Mouse (Mus musculus) lung, embryonic 14.5 days (tissue): ENCODE results near the gene Rab38. TPM values are rescaled to one million over a fixed set of nuclear protein-coding genes. Genes with fewer than 3 reads are reported as not detected.

Source experiments
- ATAC-seq: fragments of 200-750 bp; cut with Nextera tagmentation; 2 replicates; pipeline ENCODE4 v1.8.0; 2017; ENCODE audit warnings: mild to moderate bottlenecking, moderate TSS enrichment, moderate library complexity; ENCODE audit not compliant: insufficient read depth
- DNase-seq: peaks from one replicate; pipeline ENCODE4 v3.0.0-alpha.2; 2015
- H3K27ac ChIP-seq: fragments of 300-500 bp; sonication (generic); 2 replicates; pipeline ENCODE4 v1.5.1; 2014; ENCODE audit warnings: low read depth, mild to moderate bottlenecking, moderate library complexity
- H3K27me3 ChIP-seq: fragments of 300-500 bp; sonication (generic); 2 replicates; pipeline ENCODE4 v1.6.1; 2014; ENCODE audit warnings: low read length, control low read depth; ENCODE audit not compliant: insufficient read depth
- H3K36me3 ChIP-seq: fragments of 300-500 bp; sonication (generic); 2 replicates; pipeline ENCODE4 v1.6.1; 2014; ENCODE audit warnings: control low read depth; ENCODE audit not compliant: insufficient read depth
- H3K4me1 ChIP-seq: fragments of 300-500 bp; sonication (generic); 2 replicates; pipeline ENCODE4 v1.6.1; 2014; ENCODE audit warnings: antibody characterized with exemption, control low read depth; ENCODE audit not compliant: insufficient read depth
- H3K4me2 ChIP-seq: fragments of 300-500 bp; sonication (generic); 2 replicates; pipeline ENCODE4 v1.6.1; 2014; ENCODE audit warnings: mild to moderate bottlenecking
- H3K4me3 ChIP-seq: fragments of 300-500 bp; sonication (generic); 2 replicates; pipeline ENCODE4 v1.5.1; 2014; ENCODE audit warnings: low read depth, low read length
- H3K9ac ChIP-seq: fragments of 300-500 bp; sonication (generic); 2 replicates; pipeline ENCODE4 v1.6.1; 2014
- H3K9me3 ChIP-seq: fragments of 300-500 bp; sonication (generic); 2 replicates; pipeline ENCODE4 v1.6.1; 2016; ENCODE audit warnings: low read depth, low read length, control low read depth
- CTCF ChIP-seq: IDR thresholded peaks from 2 replicates; pipeline ENCODE4 v1.5.1; 2016; ENCODE audit warnings: antibody characterized with exemption, low read depth
- WGBS: fragments of 180-500 bp; shearing (Covaris S2); extraction: QIAGEN DNeasy Blood & Tissue Kit; methylation state at CpG from one replicate; pipeline ENCODE4 v1.1.7; 2014; 5-methylcytosine and 5-hydroxymethylcytosine counted together
- polyA plus RNA-seq: library from polyadenylated mRNA; unstranded; fragments of >200 nt; fragmentation: Nextera tagmentation; extraction: Ambion mirVana; gene quantifications from 2 replicates; pipeline ENCODE4 v1.2.1, GENCODE M21; 2014

Rab38 gene
- polyA plus RNA-seq, result 18.9 and 19.0 TPM in 2 replicates

DNA sequence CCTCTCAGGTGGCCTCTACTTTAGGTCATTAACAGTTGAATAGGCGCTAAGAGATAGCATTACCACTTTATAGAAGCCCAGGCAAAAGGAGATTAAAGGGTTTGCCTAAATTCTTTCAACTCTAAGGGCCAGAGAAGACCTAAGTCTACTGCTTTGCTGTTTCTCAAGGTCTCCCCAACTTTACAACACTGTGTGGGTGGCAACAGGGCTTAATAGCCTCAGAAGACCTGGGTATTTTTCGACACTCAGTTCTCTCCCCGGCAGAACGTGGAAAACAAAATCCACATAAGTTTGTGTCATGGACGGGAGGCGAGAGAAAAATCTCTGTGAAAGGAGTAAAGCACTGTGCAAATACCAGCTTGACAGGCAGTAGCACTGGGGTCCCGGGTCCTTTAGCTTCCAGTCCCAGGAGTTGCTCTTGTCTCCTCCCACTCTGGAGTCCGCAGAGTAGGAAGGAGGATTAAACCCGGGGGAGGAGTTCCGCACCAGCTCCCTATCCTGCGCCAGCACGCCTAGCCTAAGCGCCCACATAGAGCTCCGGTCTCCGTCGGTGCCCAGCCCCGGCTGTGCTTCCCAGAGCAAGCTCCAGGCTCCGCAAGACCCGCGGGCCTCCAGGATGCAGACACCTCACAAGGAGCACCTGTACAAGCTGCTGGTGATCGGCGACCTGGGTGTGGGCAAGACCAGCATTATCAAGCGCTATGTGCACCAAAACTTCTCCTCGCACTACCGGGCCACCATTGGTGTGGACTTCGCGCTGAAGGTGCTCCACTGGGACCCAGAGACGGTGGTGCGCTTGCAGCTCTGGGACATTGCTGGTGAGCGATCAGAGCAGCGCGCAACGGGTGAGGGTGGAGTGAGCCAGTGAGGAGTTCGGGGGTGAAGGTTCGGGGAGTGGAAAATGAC, at the start of gene Rab38:
Rab38 (plus strand) TSS at position 488 of the 906 bp plus-strand sequence.
- TF ChIP-seq CTCF, result no peak
- H3K9me3 ChIP-seq, result no peaks in the 10 kb centered on the region
- H3K27me3 ChIP-seq, result no peaks in the 10 kb centered on the region
- H3K4me1 ChIP-seq, result no peaks in the 10 kb centered on the region
- H3K27ac ChIP-seq, result peak within 1 kb of the TSS; percentile 71; the same call in 1 of the 2 replicates
- peak; percentile 84 for DNase-seq
- H3K4me2 ChIP-seq, result peak within 1 kb of the TSS; percentile 83
- peak within 1 kb of the TSS; percentile 56 for H3K4me3 ChIP-seq
- H3K36me3 ChIP-seq, result no peaks in the 10 kb centered on the region
- ATAC-seq, result peak; percentile 100
- H3K9ac ChIP-seq, result peak within 1 kb of the TSS; percentile 61
- 1% methylated on average over 35 of the region's 35 CpGs for WGBS

DNA sequence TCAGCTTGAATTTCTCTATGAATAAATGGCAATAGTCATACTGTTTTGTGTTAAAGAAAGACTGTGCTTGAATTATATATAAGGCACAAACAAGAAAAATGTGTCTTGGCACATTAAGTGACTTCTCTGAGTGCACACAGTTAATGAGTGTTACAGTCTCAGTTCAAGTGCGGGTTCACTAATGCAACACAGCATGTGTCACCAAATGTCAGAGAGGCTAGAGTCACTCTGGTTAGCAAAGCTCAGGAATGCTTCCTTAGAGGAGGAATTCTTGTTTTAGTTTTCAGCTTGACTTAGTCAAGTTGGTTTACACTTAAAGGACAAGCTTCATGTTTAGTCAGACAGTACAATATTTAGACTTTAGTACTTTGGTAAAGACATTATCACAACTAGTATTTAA, 35.5 kb upstream of the Rab38 start:
- H3K9ac ChIP-seq, result no peak overlapping the region
- H3K27me3 ChIP-seq, result no peaks in the 10 kb centered on the region
- no peaks in the 10 kb centered on the region for H3K36me3 ChIP-seq
- ATAC-seq (no peak), DNase-seq (no peak)
- H3K27ac ChIP-seq, result no peak overlapping the region
- no peak overlapping the region for H3K4me2 ChIP-seq
- 60% methylated on average over 1 of the region's 1 CpGs for WGBS
- no peak for TF ChIP-seq CTCF
- no peaks in the 10 kb centered on the region for H3K4me1 ChIP-seq
- no peaks in the 10 kb centered on the region for H3K9me3 ChIP-seq
- no peak overlapping the region for H3K4me3 ChIP-seq

DNA sequence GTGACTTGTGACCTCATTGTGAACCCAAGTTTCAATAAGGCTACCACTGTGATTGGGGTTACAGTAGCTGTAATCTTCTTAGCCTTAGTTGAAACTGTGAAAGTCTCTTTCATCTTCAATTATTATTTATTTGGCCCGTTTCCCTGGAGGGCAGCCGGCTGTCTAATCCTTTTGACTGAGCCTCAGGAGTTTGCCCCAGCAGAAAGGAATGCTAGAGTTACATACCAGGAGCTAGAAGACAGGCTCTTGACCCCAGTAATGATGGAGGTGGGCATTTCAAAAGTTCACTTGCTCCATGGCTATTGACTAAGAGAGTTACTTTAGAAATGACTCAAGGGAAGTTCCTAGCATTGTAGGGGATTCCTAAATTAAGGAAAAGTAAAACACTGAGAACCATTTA, 34.3 kb upstream of the Rab38 start:
- no peak overlapping the region for H3K4me2 ChIP-seq
- no peak overlapping the region for H3K9ac ChIP-seq
- ATAC-seq (no peak), DNase-seq (peak; percentile 23)
- no peaks in the 10 kb centered on the region for H3K36me3 ChIP-seq
- TF ChIP-seq CTCF, result no peak
- no peaks in the 10 kb centered on the region for H3K4me1 ChIP-seq
- H3K9me3 ChIP-seq, result no peaks in the 10 kb centered on the region
- no peak overlapping the region for H3K4me3 ChIP-seq
- 0 out of 2 replicates have a peak overlapping the region, but pooled peaks have one; percentile 12 for H3K27ac ChIP-seq
- H3K27me3 ChIP-seq, result no peaks in the 10 kb centered on the region
- WGBS, result 15% methylated on average over 2 of the region's 2 CpGs

DNA sequence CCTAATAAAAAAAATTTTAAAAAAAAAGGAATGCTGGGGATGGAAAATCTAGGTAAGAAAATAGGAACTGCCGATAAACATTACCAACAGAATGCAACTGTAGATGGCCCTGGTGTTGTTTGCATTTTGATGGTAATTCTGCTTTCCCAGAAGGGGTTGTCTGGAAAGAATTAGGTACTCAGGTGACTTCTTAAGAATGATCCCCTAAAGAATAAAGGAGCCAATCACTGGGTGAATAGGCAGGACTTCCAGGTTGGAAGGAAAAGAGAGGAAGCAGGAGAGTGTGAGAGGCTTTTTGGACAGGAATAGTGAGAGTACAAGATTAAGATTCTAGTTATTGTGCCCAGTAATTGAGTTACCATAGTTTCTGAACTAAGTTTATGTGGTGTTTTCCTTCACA, 24.8 kb upstream of the Rab38 start:
- Histone ChIP-seq H3K4me1 (no peaks in the 10 kb centered on the region), H3K27ac (no peak overlapping the region), H3K36me3 (no peaks in the 10 kb centered on the region), H3K27me3 (no peaks in the 10 kb centered on the region), H3K4me3 (no peak overlapping the region), H3K9ac (no peak overlapping the region), H3K4me2 (no peak overlapping the region), H3K9me3 (no peaks in the 10 kb centered on the region)
- no peak for TF ChIP-seq CTCF
- no peak for ATAC-seq
- WGBS, result 93% methylated on average over 1 of the region's 1 CpGs
- no peak for DNase-seq

DNA sequence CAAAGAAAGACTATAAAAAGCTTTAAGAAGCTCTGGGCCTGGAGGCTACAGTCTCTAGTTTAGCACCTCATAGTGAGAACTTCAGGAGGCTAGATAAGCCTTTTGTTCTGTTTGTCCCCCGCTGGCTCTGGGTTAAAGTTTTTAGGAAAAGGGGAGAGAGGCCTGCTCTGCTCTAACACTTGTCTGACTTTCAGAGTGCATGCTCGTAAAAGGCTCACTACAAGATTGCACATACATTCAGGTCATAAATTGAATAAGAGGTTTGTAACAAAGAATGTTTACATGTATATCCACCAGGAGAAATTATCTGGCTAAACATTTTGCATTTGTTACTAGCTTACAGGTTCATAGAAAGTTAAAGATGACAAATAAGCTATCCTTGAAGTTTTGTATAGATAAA, 23.6 kb upstream of the Rab38 start:
- Histone ChIP-seq H3K4me1 (no peaks in the 10 kb centered on the region), H3K36me3 (no peaks in the 10 kb centered on the region), H3K4me2 (no peak overlapping the region), H3K4me3 (no peak overlapping the region), H3K9ac (no peak overlapping the region), H3K27ac (no peak overlapping the region), H3K27me3 (no peaks in the 10 kb centered on the region), H3K9me3 (no peaks in the 10 kb centered on the region)
- 73% methylated on average over 2 of the region's 2 CpGs for WGBS
- no peak for ATAC-seq
- no peak for DNase-seq
- TF ChIP-seq CTCF, result no peak

DNA sequence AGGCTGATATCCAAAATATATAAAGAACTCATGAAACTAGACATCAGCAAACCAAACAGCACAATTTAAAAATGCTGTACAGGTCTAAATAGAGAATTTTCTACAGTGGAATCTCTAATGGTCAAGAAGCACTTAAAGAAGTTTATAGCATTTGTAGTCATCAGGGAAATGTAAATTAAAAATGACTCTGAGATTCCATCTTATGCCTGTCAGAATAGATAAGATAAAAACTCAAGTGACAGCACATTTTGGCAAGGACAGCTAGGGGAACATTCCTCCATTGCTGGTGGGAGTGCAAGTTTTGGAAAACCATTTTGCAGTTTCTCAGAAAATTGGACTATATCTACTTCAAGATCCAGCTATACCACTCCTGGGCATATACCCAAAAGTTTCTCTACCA, 8.3 kb upstream of the Rab38 start:
- Histone ChIP-seq H3K9me3 (no peaks in the 10 kb centered on the region), H3K9ac (no peak overlapping the region), H3K4me2 (no peak overlapping the region), H3K27me3 (no peaks in the 10 kb centered on the region), H3K36me3 (no peaks in the 10 kb centered on the region), H3K27ac (no peak overlapping the region), H3K4me3 (no peak overlapping the region), H3K4me1 (no peaks in the 10 kb centered on the region)
- no peak for ATAC-seq
- no peak for DNase-seq
- TF ChIP-seq CTCF, result no peak

DNA sequence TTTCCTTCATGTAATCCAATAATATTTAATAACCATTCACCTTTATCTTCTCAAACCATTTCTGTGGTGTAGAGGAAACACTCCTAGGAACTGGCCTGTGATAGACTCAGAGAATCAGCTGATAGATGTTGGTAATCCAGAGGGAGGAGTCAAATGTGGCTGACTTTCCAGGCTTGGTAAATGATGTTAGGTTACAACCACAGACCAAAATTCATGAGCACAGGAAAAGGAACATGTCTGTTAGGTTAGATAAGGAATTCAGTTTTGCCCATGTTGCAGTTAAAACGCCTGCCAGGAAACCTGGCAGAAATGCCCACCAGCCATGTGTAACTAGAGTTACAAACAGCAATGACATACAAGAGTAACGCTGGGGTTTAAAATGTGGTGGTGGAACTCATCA, 6.2 kb upstream of the Rab38 start:
- no peaks in the 10 kb centered on the region for H3K9me3 ChIP-seq
- no peak overlapping the region for H3K4me3 ChIP-seq
- ATAC-seq (no peak), DNase-seq (no peak)
- WGBS, result 60% methylated on average over 2 of the region's 2 CpGs
- no peaks in the 10 kb centered on the region for H3K27me3 ChIP-seq
- no peak overlapping the region for H3K4me2 ChIP-seq
- H3K4me1 ChIP-seq, result no peaks in the 10 kb centered on the region
- H3K27ac ChIP-seq, result no peak overlapping the region
- H3K9ac ChIP-seq, result no peak overlapping the region
- H3K36me3 ChIP-seq, result no peaks in the 10 kb centered on the region
- TF ChIP-seq CTCF, result no peak
